In the genomic region with DNA sequence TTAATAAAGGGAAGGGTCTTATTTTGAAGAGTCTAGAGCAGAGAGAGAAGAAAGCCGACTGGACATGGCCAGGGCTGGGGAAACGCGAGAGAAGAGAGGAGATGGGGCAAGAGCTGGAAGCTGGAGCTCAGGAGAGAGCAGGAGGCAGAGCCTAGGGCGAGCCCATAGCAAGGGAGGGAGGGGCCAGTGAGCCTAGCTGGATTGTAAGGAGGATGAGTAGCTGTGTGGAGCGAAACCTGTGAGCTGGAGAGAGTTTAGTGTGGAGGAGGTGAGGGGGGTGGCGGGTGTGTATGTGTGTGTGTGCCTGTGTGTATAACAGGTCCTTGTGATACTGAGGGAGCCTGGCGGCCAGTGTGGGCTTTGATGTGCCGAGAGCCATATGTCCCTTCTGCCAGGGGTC, we compare ENCODE assay signal across 7 mouse cellular contexts. TPM values are rescaled to one million over a fixed set of nuclear protein-coding genes. Genes with fewer than 3 reads are reported as not detected.
DNase-seq lines count a peak whose midpoint lies in the region; ATAC-seq and TF ChIP-seq lines count a peak whose summit lies in the region.

No protein-coding gene starts in this region.

- intact Hi-C loops in heart, postnatal 25 days (cut with DNase I): no loop called here

- ATAC-seq in heart, postnatal 0 days (ENCODE audit: insufficient read depth, low read depth): peak; percentile 27; the same call in 1 of the 2 replicates
- no peak for ATAC-seq in granulocyte monocyte progenitor cell, adult 5-6 weeks (replicated peaks; ENCODE audit: poor library complexity, severe bottlenecking)

- no peaks in the 10 kb centered on the region for H3K36me3 ChIP-seq in heart, postnatal 0 days (replicated peaks; ENCODE audit: control insufficient read depth, insufficient read depth, low read length)
- H3K36me3 ChIP-seq in midbrain, embryonic 10.5 days: no peaks in the 10 kb centered on the region

- H3K27ac ChIP-seq in heart, postnatal 0 days (ENCODE audit: low read depth): no peak overlapping the region
- peak overlapping the region; percentile 49; the same call in 1 of the 2 replicates for H3K27ac ChIP-seq in midbrain, embryonic 10.5 days (replicated peaks)

- no peak for TF ChIP-seq CTCF in heart, postnatal 0 days (IDR thresholded peaks at IDR 0.05; ENCODE audit: low read depth)

- 54% methylated on average over 8 of the region's 8 CpGs for WGBS in heart, postnatal 0 days
- 52% methylated on average over 8 of the region's 8 CpGs for WGBS in midbrain, embryonic 10.5 days

- H3K9ac ChIP-seq in heart, postnatal 0 days (replicated peaks; ENCODE audit: low read depth, low read length): no peak overlapping the region

- H3K9me3 ChIP-seq in heart, postnatal 0 days (replicated peaks; ENCODE audit: control insufficient read depth, low read length): no peaks in the 10 kb centered on the region
- H3K9me3 ChIP-seq in midbrain, embryonic 10.5 days (replicated peaks): no peaks in the 10 kb centered on the region

- no peaks in the 10 kb centered on the region for H3K27me3 ChIP-seq in heart, postnatal 0 days (ENCODE audit: control insufficient read depth, insufficient read depth, low read length)
- no peaks in the 10 kb centered on the region for H3K27me3 ChIP-seq in midbrain, embryonic 10.5 days (ENCODE audit: low read depth, poor library complexity, severe bottlenecking)

- no peaks in the 10 kb centered on the region for H3K4me1 ChIP-seq in heart, postnatal 0 days (ENCODE audit: control insufficient read depth, insufficient read depth)
- peaks cover 29% of the 10 kb centered on the region for H3K4me1 ChIP-seq in midbrain, embryonic 10.5 days

- H3K4me3 ChIP-seq in heart, postnatal 0 days (ENCODE audit: low read depth, low read length): no peak overlapping the region
- no peak overlapping the region for H3K4me3 ChIP-seq in midbrain, embryonic 10.5 days

- DNase-seq in heart, postnatal 0 days (ENCODE audit: low spot score): no peak
- DNase-seq in heart, postnatal 25 days (ENCODE audit: low spot score): no peak
- DNase-seq in ZHBTc4 (ENCODE audit: low read depth, low spot score): peak; percentile 36
- peak; percentile 30 for DNase-seq in embryo, embryonic 9.5 days (ENCODE audit: extremely low spot score)
- no peak for DNase-seq in midbrain, embryonic 10.5 days (ENCODE audit: low spot score)
- no peak for DNase-seq in c-Kit-positive CD71-positive TER-119-positive erythroid progenitor cells, embryonic 14.5 days (ENCODE audit: low spot score)

- H3K4me2 ChIP-seq in heart, postnatal 0 days (ENCODE audit: low read depth, low read length): no peak overlapping the region

- TF ChIP-seq EP300 in heart, postnatal 0 days (IDR thresholded peaks at IDR 0.05; ENCODE audit: low read depth): no peak

RNA-seq across cellular contexts. Expression of gene Dera, which starts 5.3 kb away (rescaled TPM):
- total RNA-seq in heart, postnatal 0 days (2014; rRNA removed; ENCODE audit: low replicate concordance): 18.2 and 21.4 TPM in 2 replicates
- 25.2 and 26.0 TPM in 2 replicates for polyA plus RNA-seq in heart, postnatal 0 days (2015; fragmentation: Nextera tagmentation; extraction: Ambion mirVana)
- 1 to 10 TPM; 5.5 to 8.8 TPM for total RNA-seq in heart, postnatal 25 days (2021)
- 59.6 and 68.0 TPM in 2 replicates for polyA plus RNA-seq in midbrain, embryonic 10.5 days (2016; fragmentation: Nextera tagmentation; extraction: Ambion mirVana)
- 46.0 and 48.5 TPM in 2 replicates for total RNA-seq in granulocyte monocyte progenitor cell, adult 5-6 weeks (2014; fragmentation: Nextera tagmentation)
- total RNA-seq in granulocyte monocyte progenitor cell, adult 5-6 weeks (2017): 113 and 143 TPM in 2 replicates

RNA-seq across cellular contexts. Expression of gene Strap, which starts 24.8 kb away (rescaled TPM):
- 60.1 and 73.3 TPM in 2 replicates for total RNA-seq in heart, postnatal 0 days (2014; rRNA removed; ENCODE audit: low replicate concordance)
- 94.2 and 96.5 TPM in 2 replicates for polyA plus RNA-seq in heart, postnatal 0 days (2015; fragmentation: Nextera tagmentation; extraction: Ambion mirVana)
- 10 to 100 TPM; 84.7 to 88.3 TPM for total RNA-seq in heart, postnatal 25 days (2021)
- polyA plus RNA-seq in midbrain, embryonic 10.5 days (2016; fragmentation: Nextera tagmentation; extraction: Ambion mirVana): 222 and 233 TPM in 2 replicates
- 116 and 121 TPM in 2 replicates for total RNA-seq in granulocyte monocyte progenitor cell, adult 5-6 weeks (2014; fragmentation: Nextera tagmentation)
- 155 and 171 TPM in 2 replicates for total RNA-seq in granulocyte monocyte progenitor cell, adult 5-6 weeks (2017)

Comparison
In these comparisons a context has a peak if more than half of its experiments do, and no peak if none do; other contexts are left out.
1. DNase-seq: peak in ZHBTc4 (single experiment) and embryo, embryonic 9.5 days (single experiment); none in heart, postnatal 0 days (single experiment), heart, postnatal 25 days (single experiment), midbrain, embryonic 10.5 days (single experiment) and c-Kit-positive CD71-positive TER-119-positive erythroid progenitor cells, embryonic 14.5 days (single experiment).